Mouse (Mus musculus) forebrain, embryonic 15.5 days (tissue): ENCODE measurements around the gene Satb1. TPM values are rescaled to one million over a fixed set of nuclear protein-coding genes. Genes with fewer than 3 reads are reported as not detected.

ENCODE experiments used
- ATAC-seq: fragments of 200-750 bp; cut with Nextera tagmentation; replicated peaks from 2 replicates; pipeline ENCODE4 v1.8.0; 2017; ENCODE audit warnings: mild to moderate bottlenecking, moderate TSS enrichment, moderate library complexity
- H3K27ac ChIP-seq: fragments of 300-500 bp; sonication (generic); replicated peaks from 2 replicates; pipeline ENCODE4 v1.5.1; 2015; ENCODE audit warnings: mild to moderate bottlenecking, inconsistent platforms
- H3K27me3 ChIP-seq: fragments of 300-500 bp; sonication (generic); 2 replicates; pipeline ENCODE4 v1.6.1; 2015; ENCODE audit warnings: inconsistent platforms
- H3K36me3 ChIP-seq: fragments of 300-500 bp; sonication (generic); 2 replicates; pipeline ENCODE4 v1.6.1; 2015; ENCODE audit warnings: mild to moderate bottlenecking, inconsistent platforms
- H3K4me1 ChIP-seq: fragments of 300-500 bp; sonication (generic); 2 replicates; pipeline ENCODE4 v1.6.1; 2015; ENCODE audit warnings: inconsistent platforms
- H3K4me2 ChIP-seq: fragments of 300-500 bp; sonication (generic); replicated peaks from 2 replicates; pipeline ENCODE4 v1.6.1; 2015; ENCODE audit warnings: mild to moderate bottlenecking, inconsistent platforms
- H3K4me3 ChIP-seq: fragments of 300-500 bp; sonication (generic); 2 replicates; pipeline ENCODE4 v1.5.1; 2015; ENCODE audit warnings: mild to moderate bottlenecking, inconsistent platforms
- H3K9ac ChIP-seq: fragments of 300-500 bp; sonication (generic); replicated peaks from 2 replicates; pipeline ENCODE4 v1.6.1; 2015; ENCODE audit warnings: mild to moderate bottlenecking, inconsistent platforms
- H3K9me3 ChIP-seq: fragments of 300-500 bp; sonication (generic); 2 replicates; pipeline ENCODE4 v1.6.1; 2016; ENCODE audit warnings: inconsistent platforms
- WGBS: fragments of 180-500 bp; shearing (Covaris S2); methylation state at CpG from one replicate; pipeline ENCODE4 v1.1.7; 2015; ENCODE audit warnings: mixed read lengths; 5-methylcytosine and 5-hydroxymethylcytosine counted together
- polyA plus RNA-seq: library from polyadenylated mRNA; unstranded; fragments of >200 nt; fragmentation: Nextera tagmentation; extraction: Ambion mirVana; gene quantifications from 2 replicates; pipeline ENCODE4 v1.2.1, GENCODE M21; 2015

The Satb1 gene
- polyA plus RNA-seq, 1 experiment from 2014 or later, result 47.2 TPM

- H3K27ac ChIP-seq, result no peak overlapping the region
- no peaks in the 10 kb centered on the region for H3K36me3 ChIP-seq
- no peak overlapping the region for H3K4me3 ChIP-seq
- H3K9me3 ChIP-seq, result no peaks in the 10 kb centered on the region
- H3K4me2 ChIP-seq, result no peak overlapping the region
- H3K4me1 ChIP-seq, result no peaks in the 10 kb centered on the region
- no peaks in the 10 kb centered on the region for H3K27me3 ChIP-seq
- H3K9ac ChIP-seq, result no peak overlapping the region
- WGBS, result 94% methylated on average over 4 of the region's 4 CpGs
- no peak for ATAC-seq
These were observed 145.9 kb downstream of the Satb1 start for GRCm38 (mm10) chr17:51687226-51687625.
